Mouse (Mus musculus): Measurements from ENCODE around the gene Rbfox3. TPM values are rescaled to one million over a fixed set of nuclear protein-coding genes. Genes with fewer than 3 reads are reported as not detected.
A peak's percentile ranks its signal among the peaks of the same experiment; 100 is the strongest.

Rbfox3 gene
- polyA plus RNA-seq, 1 experiment from 2014 or later, result 12.6 TPM

DNA sequence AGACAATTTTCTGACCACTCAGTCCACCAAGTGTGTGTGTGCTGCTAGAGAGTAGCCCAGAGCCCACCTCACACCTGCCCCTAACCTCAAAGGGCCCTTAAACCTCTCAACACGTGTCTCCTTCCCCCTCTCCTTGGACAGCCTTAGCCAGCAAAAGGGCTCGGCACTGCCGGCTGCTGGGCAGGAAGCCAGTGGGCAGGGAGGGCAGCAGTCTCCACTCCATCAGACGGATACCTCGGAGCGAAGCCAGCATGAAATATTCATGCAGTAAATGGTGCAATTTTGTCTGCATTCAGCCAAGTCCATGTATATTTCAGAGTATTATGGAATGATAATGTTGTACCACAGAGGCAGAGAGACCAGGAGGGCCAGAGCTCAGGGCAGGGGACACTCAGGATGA, 366.8 kb downstream of the Rbfox3 start:
- WGBS, result 73% methylated on average over 6 of the region's 6 CpGs
- DNase-seq (ENCODE audit: low spot score), result no peak
- no peak overlapping the region for H3K9ac ChIP-seq (ENCODE audit: low read depth, low read length)
- no peaks in the 10 kb centered on the region for H3K4me1 ChIP-seq (replicated peaks; ENCODE audit: control insufficient read depth, insufficient read depth, low read length)
- H3K27ac ChIP-seq (ENCODE audit: low read depth, low read length), result no peak overlapping the region
- H3K4me3 ChIP-seq (ENCODE audit: low read depth, low read length), result no peak overlapping the region
- ATAC-seq (ENCODE audit: low FRiP score), result no peak
- no peaks in the 10 kb centered on the region for H3K27me3 ChIP-seq (ENCODE audit: control insufficient read depth, insufficient read depth, low read length)
- H3K4me2 ChIP-seq (replicated peaks; ENCODE audit: low read depth, low read length), result no peak overlapping the region
- H3K36me3 ChIP-seq (ENCODE audit: control insufficient read depth, insufficient read depth, low read length), result no peaks in the 10 kb centered on the region
- no peaks in the 10 kb centered on the region for H3K9me3 ChIP-seq (ENCODE audit: control insufficient read depth, low read length)

GRCm38 (mm10) chr11:118542906-118543305, 368.5 kb downstream of the Rbfox3 start:
- Histone ChIP-seq H3K4me2 (replicated peaks; ENCODE audit: low read depth, low read length) (no peak overlapping the region), H3K9me3 (ENCODE audit: control insufficient read depth, low read length) (no peaks in the 10 kb centered on the region), H3K36me3 (ENCODE audit: control insufficient read depth, insufficient read depth, low read length) (no peaks in the 10 kb centered on the region), H3K9ac (ENCODE audit: low read depth, low read length) (no peak overlapping the region), H3K4me3 (ENCODE audit: low read depth, low read length) (no peak overlapping the region), H3K27ac (ENCODE audit: low read depth, low read length) (no peak overlapping the region), H3K27me3 (ENCODE audit: control insufficient read depth, insufficient read depth, low read length) (no peaks in the 10 kb centered on the region), H3K4me1 (replicated peaks; ENCODE audit: control insufficient read depth, insufficient read depth, low read length) (no peaks in the 10 kb centered on the region)
- DNase-seq (ENCODE audit: low spot score), result no peak
- no peak for ATAC-seq (ENCODE audit: low FRiP score)
- 83% methylated on average over 7 of the region's 7 CpGs for WGBS

DNA sequence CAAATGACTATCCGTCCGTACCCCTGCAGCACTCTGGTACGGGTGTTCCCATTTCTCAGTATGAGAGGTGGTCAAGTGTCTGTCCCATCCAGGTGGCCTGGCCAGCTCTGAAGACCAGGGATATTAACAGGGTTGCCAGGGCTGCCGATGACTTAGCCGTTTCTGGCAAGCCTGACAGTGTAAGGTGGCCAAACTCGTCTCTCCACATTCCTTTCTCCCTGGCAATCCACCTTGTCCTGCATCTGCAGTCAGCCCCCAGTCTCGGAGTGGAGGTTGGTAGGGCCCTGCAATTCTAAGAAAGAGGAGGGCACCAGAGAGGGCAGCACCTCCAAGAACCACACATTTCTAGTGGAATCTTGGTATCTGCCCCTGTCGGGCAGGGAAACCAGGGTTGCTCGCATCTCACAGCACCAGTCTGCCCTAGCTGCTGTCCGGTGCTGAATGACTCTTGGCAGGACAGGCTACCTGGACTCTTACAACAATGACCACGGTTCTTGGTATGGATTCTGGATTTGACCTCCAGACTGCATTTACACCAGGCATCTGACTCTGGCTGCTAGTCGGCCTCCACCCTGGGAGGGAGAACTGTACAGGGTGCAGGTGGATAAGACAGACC, 370.9 kb downstream of the Rbfox3 start:
- Histone ChIP-seq H3K4me1 (replicated peaks; ENCODE audit: control insufficient read depth, insufficient read depth, low read length) (no peaks in the 10 kb centered on the region), H3K9ac (ENCODE audit: low read depth, low read length) (no peak overlapping the region), H3K4me3 (ENCODE audit: low read depth, low read length) (no peak overlapping the region), H3K9me3 (ENCODE audit: control insufficient read depth, low read length) (no peaks in the 10 kb centered on the region), H3K4me2 (replicated peaks; ENCODE audit: low read depth, low read length) (no peak overlapping the region), H3K36me3 (ENCODE audit: control insufficient read depth, insufficient read depth, low read length) (no peaks in the 10 kb centered on the region), H3K27ac (ENCODE audit: low read depth, low read length) (no peak overlapping the region), H3K27me3 (ENCODE audit: control insufficient read depth, insufficient read depth, low read length) (no peaks in the 10 kb centered on the region)
- ATAC-seq (ENCODE audit: low FRiP score), result no peak
- DNase-seq (ENCODE audit: low spot score), result no peak
- WGBS, result 62% methylated on average over 12 of the region's 12 CpGs

DNA sequence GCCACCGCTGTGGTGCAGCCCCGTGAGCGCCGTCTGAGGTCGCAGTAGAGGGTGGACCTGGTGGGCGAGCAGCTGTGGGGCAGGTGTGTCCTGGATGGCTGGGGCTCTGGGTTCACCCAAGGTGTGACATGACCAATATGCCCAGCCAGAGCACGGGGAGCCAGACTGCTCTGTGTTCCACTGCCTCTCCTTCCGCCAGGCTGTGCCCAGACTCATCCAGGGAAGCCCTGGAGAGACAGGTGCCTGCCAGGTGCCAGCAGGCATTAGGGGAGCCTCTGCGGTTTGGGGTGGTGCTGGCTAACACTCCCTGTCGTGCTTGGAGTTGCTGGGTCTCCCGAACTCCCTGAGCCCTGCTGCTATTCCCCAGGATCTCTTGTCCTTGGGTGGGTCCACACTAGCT, 373.4 kb downstream of the Rbfox3 start:
- Histone ChIP-seq H3K27me3 (ENCODE audit: control insufficient read depth, insufficient read depth, low read length) (no peaks in the 10 kb centered on the region), H3K36me3 (ENCODE audit: control insufficient read depth, insufficient read depth, low read length) (no peaks in the 10 kb centered on the region), H3K9ac (ENCODE audit: low read depth, low read length) (no peak overlapping the region), H3K4me1 (replicated peaks; ENCODE audit: control insufficient read depth, insufficient read depth, low read length) (no peaks in the 10 kb centered on the region), H3K4me3 (ENCODE audit: low read depth, low read length) (no peak overlapping the region), H3K4me2 (replicated peaks; ENCODE audit: low read depth, low read length) (no peak overlapping the region), H3K9me3 (ENCODE audit: control insufficient read depth, low read length) (no peaks in the 10 kb centered on the region), H3K27ac (ENCODE audit: low read depth, low read length) (peak overlapping the region; percentile 51; the same call in 1 of the 2 replicates)
- DNase-seq (ENCODE audit: low spot score) (no peak), ATAC-seq (ENCODE audit: low FRiP score) (no peak)
- WGBS, result 68% methylated on average over 11 of the region's 11 CpGs

DNA sequence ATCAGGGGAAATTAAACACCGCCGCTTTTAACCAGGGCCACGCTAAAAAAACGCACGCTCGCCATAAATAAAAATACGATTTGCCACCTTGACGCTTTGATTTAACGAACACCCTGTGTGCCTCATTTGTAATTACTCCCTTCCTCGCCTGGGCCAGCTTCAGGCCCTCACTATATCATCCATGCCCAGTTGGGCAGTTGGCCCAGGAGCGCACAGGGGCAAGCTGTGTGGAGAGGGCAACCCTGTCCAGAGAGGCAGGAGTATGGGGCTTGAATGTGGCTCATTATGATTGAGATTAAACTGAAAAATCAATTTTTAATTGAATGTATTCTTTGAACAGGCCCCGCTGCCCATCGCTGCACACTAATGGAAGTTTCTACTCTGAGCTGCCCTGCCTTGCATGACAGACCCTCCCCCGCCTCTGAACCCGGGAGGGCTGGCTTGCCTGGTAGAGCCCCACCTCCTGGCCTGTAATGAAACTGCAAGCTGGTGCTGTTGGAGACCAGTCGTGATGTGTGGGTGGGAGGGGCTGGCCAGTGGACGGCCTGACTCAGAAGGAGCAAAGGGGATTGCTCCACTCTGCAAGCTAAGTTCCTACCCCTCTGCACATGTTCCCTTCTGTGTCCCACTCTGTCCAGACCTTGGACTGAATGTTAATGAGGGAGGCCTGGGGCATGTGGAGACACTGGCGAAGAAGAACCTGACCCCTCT, 376.9 kb downstream of the Rbfox3 start:
- WGBS, result 36% methylated on average over 18 of the region's 18 CpGs
- no peaks in the 10 kb centered on the region for H3K36me3 ChIP-seq (ENCODE audit: control insufficient read depth, insufficient read depth, low read length)
- ATAC-seq (ENCODE audit: low FRiP score), result peak; percentile 53
- no peak overlapping the region for H3K4me3 ChIP-seq (ENCODE audit: low read depth, low read length)
- no peak overlapping the region for H3K9ac ChIP-seq (ENCODE audit: low read depth, low read length)
- no peak overlapping the region for H3K27ac ChIP-seq (ENCODE audit: low read depth, low read length)
- no peaks in the 10 kb centered on the region for H3K27me3 ChIP-seq (ENCODE audit: control insufficient read depth, insufficient read depth, low read length)
- peak; percentile 84 for DNase-seq (ENCODE audit: low spot score)
- no peaks in the 10 kb centered on the region for H3K9me3 ChIP-seq (ENCODE audit: control insufficient read depth, low read length)
- H3K4me1 ChIP-seq (replicated peaks; ENCODE audit: control insufficient read depth, insufficient read depth, low read length), result no peaks in the 10 kb centered on the region
- H3K4me2 ChIP-seq (replicated peaks; ENCODE audit: low read depth, low read length), result no peak overlapping the region

DNA sequence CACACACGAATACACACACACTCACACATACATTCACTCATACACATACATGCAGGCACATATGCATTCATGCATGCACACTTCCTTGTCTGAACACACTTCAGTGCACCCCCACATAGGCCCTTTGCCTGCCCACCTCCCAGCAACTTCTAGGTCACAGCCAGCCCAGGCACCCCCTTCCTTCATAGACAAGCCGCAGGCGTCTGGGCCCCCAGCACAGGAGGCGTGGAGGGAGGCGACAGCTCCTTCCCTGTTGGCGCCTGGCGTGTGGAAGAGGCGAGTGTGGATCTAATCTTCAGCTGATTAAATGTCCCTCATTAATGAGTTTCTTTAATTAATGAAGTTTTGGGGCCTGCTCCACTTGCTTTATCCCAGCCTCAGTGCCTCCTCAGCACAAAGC, 381.1 kb downstream of the Rbfox3 start:
- Histone ChIP-seq H3K27me3 (ENCODE audit: control insufficient read depth, insufficient read depth, low read length) (no peaks in the 10 kb centered on the region), H3K27ac (ENCODE audit: low read depth, low read length) (no peak overlapping the region), H3K36me3 (ENCODE audit: control insufficient read depth, insufficient read depth, low read length) (no peaks in the 10 kb centered on the region), H3K9ac (ENCODE audit: low read depth, low read length) (no peak overlapping the region), H3K9me3 (ENCODE audit: control insufficient read depth, low read length) (no peaks in the 10 kb centered on the region), H3K4me2 (replicated peaks; ENCODE audit: low read depth, low read length) (no peak overlapping the region), H3K4me1 (replicated peaks; ENCODE audit: control insufficient read depth, insufficient read depth, low read length) (no peaks in the 10 kb centered on the region; the same call in 1 of the 2 replicates), H3K4me3 (ENCODE audit: low read depth, low read length) (no peak overlapping the region)
- WGBS, result 88% methylated on average over 8 of the region's 8 CpGs
- DNase-seq (ENCODE audit: low spot score) (no peak), ATAC-seq (ENCODE audit: low FRiP score) (no peak)

DNA sequence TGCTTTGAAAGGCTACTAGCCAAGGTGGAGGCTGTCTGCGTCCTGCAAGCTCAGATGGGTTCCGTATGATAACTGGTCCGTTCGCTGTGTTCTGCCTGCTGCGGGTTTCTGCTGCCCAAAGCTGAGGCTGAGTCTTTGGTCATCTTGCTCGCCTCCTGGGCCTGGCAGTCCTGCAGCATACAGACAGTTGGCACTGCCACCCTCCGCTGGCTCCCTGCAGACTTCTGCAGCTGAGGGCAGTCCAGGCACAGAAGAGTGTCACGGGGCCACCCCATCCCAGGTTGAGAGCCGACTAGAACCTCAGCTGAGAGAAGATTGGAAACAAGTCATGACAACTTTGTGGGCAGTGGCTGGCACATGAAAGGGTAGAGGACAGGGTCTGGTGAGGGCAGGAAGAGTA, 382.6 kb downstream of the Rbfox3 start:
- WGBS, result 89% methylated on average over 9 of the region's 9 CpGs
- no peaks in the 10 kb centered on the region for H3K9me3 ChIP-seq (ENCODE audit: control insufficient read depth, low read length)
- H3K27ac ChIP-seq (ENCODE audit: low read depth, low read length), result no peak overlapping the region
- ATAC-seq (ENCODE audit: low FRiP score) (no peak), DNase-seq (ENCODE audit: low spot score) (no peak)
- H3K4me1 ChIP-seq (replicated peaks; ENCODE audit: control insufficient read depth, insufficient read depth, low read length), result no peaks in the 10 kb centered on the region; the same call in 1 of the 2 replicates
- H3K4me3 ChIP-seq (ENCODE audit: low read depth, low read length), result no peak overlapping the region
- no peaks in the 10 kb centered on the region for H3K36me3 ChIP-seq (ENCODE audit: control insufficient read depth, insufficient read depth, low read length)
- H3K4me2 ChIP-seq (replicated peaks; ENCODE audit: low read depth, low read length), result no peak overlapping the region
- H3K27me3 ChIP-seq (ENCODE audit: control insufficient read depth, insufficient read depth, low read length), result no peaks in the 10 kb centered on the region
- no peak overlapping the region for H3K9ac ChIP-seq (ENCODE audit: low read depth, low read length)

GRCm38 (mm10) chr11:118525059-118525458, 386.3 kb downstream of the Rbfox3 start:
- no peak for ATAC-seq (ENCODE audit: low FRiP score)

More at GRCm38 (mm10) chr11:118525059-118525458, 386.3 kb downstream of the Rbfox3 start:
- 62% methylated on average over 11 of the region's 11 CpGs for WGBS
- Histone ChIP-seq H3K27ac (ENCODE audit: low read depth, low read length) (0 out of 2 replicates have a peak overlapping the region, but pooled peaks have one; percentile 30), H3K9ac (ENCODE audit: low read depth, low read length) (no peak overlapping the region), H3K27me3 (ENCODE audit: control insufficient read depth, insufficient read depth, low read length) (no peaks in the 10 kb centered on the region), H3K4me3 (ENCODE audit: low read depth, low read length) (no peak overlapping the region), H3K4me1 (replicated peaks; ENCODE audit: control insufficient read depth, insufficient read depth, low read length) (no peaks in the 10 kb centered on the region; the same call in 1 of the 2 replicates), H3K4me2 (replicated peaks; ENCODE audit: low read depth, low read length) (no peak overlapping the region), H3K36me3 (ENCODE audit: control insufficient read depth, insufficient read depth, low read length) (no peaks in the 10 kb centered on the region), H3K9me3 (ENCODE audit: control insufficient read depth, low read length) (no peaks in the 10 kb centered on the region)
- DNase-seq (ENCODE audit: low spot score), result no peak

Data from hindbrain, embryonic 11.5 days (tissue).